Mouse (Mus musculus): ENCODE results near the gene Zfp865. TPM values are rescaled to one million over a fixed set of nuclear protein-coding genes. Genes with fewer than 3 reads are reported as not detected.

Zfp865 gene
- polyA plus RNA-seq, 1 experiment from 2014 or later, result 5.9 TPM

GRCm38 (mm10) chr7:5080010-5080751 is 60.0 kb downstream of the Zfp865 start, which contains the start of gene Epn1:
Epn1 (plus strand) TSS chr7:5080235.
- peak; percentile 98 for DNase-seq (ENCODE audit: low spot score)

GRCm38 (mm10) chr7:5080815-5081214 is 60.6 kb downstream of the Zfp865 start:
- no peak for DNase-seq (ENCODE audit: low spot score)

GRCm38 (mm10) chr7:5081241-5081640 is 61.1 kb downstream of the Zfp865 start:
- no peak for DNase-seq (ENCODE audit: low spot score)

- no peak for DNase-seq (ENCODE audit: low spot score)
Observed at GRCm38 (mm10) chr7:5081939-5082338, 61.8 kb downstream of the Zfp865 start.

- DNase-seq (ENCODE audit: low spot score), result no peak
Observed at GRCm38 (mm10) chr7:5083325-5084105, 63.3 kb downstream of the Zfp865 start.

- DNase-seq (ENCODE audit: low spot score), result no peak
Observed at GRCm38 (mm10) chr7:5085512-5085911, 65.3 kb downstream of the Zfp865 start.

Other genes starting within 250 kb of the Zfp865 start
- gene Fam71e2, start 249.1 kb upstream of the Zfp865 start, polyA plus RNA-seq (2015; fragmentation: Nextera tagmentation; extraction: Ambion mirVana), result not detected in 2 replicates
- gene Il11, start 237.5 kb upstream of the Zfp865 start, polyA plus RNA-seq (2015; fragmentation: Nextera tagmentation; extraction: Ambion mirVana), result 0.13 and 0.30 TPM in 2 replicates
- 0.23 TPM in 1 of 2 replicates, not detected in the other for gene Tmem190, start 237.4 kb upstream of the Zfp865 start, polyA plus RNA-seq (2015; fragmentation: Nextera tagmentation; extraction: Ambion mirVana)
- 9.6 and 11.7 TPM in 2 replicates for gene Tmem238, start 230.7 kb upstream of the Zfp865 start, polyA plus RNA-seq (2015; fragmentation: Nextera tagmentation; extraction: Ambion mirVana)
- gene Rpl28, start 227.5 kb upstream of the Zfp865 start, polyA plus RNA-seq (2015; fragmentation: Nextera tagmentation; extraction: Ambion mirVana), result 546 and 590 TPM in 2 replicates
- gene Ube2s, start 207.8 kb upstream of the Zfp865 start, polyA plus RNA-seq (2015; fragmentation: Nextera tagmentation; extraction: Ambion mirVana), result 413 and 414 TPM in 2 replicates
- not detected in 2 replicates for gene Shisa7, start 175.7 kb upstream of the Zfp865 start, polyA plus RNA-seq (2015; fragmentation: Nextera tagmentation; extraction: Ambion mirVana)
- 19.9 and 22.0 TPM in 2 replicates for gene Isoc2b, start 150.1 kb upstream of the Zfp865 start, polyA plus RNA-seq (2015; fragmentation: Nextera tagmentation; extraction: Ambion mirVana)
- 0.72 and 0.81 TPM in 2 replicates for gene Isoc2a, start 143.2 kb upstream of the Zfp865 start, polyA plus RNA-seq (2015; fragmentation: Nextera tagmentation; extraction: Ambion mirVana)
- 0.10 TPM in 2 replicates for gene Gm36210, start 113.9 kb upstream of the Zfp865 start, polyA plus RNA-seq (2015; fragmentation: Nextera tagmentation; extraction: Ambion mirVana)
- 2.7 and 3.1 TPM in 2 replicates for gene Zfp628, start 105.2 kb upstream of the Zfp865 start, polyA plus RNA-seq (2015; fragmentation: Nextera tagmentation; extraction: Ambion mirVana)
- gene Nat14, start 98.3 kb upstream of the Zfp865 start, polyA plus RNA-seq (2015; fragmentation: Nextera tagmentation; extraction: Ambion mirVana), result 0.22 and 0.60 TPM in 2 replicates
- 0.07 and 0.19 TPM in 2 replicates for gene Ssc5d, start 94.6 kb upstream of the Zfp865 start, polyA plus RNA-seq (2015; fragmentation: Nextera tagmentation; extraction: Ambion mirVana)
- gene Sbk2, start 56.0 kb upstream of the Zfp865 start, polyA plus RNA-seq (2015; fragmentation: Nextera tagmentation; extraction: Ambion mirVana), result 0.09 and 0.21 TPM in 2 replicates
- gene Sbk3, start 49.2 kb upstream of the Zfp865 start, polyA plus RNA-seq (2015; fragmentation: Nextera tagmentation; extraction: Ambion mirVana), result not detected in 2 replicates
- gene Zfp579, start 24.2 kb upstream of the Zfp865 start, polyA plus RNA-seq (2015; fragmentation: Nextera tagmentation; extraction: Ambion mirVana), result 18.7 and 22.3 TPM in 2 replicates
- gene Zfp524, start 6.0 kb upstream of the Zfp865 start, polyA plus RNA-seq (2015; fragmentation: Nextera tagmentation; extraction: Ambion mirVana), result 14.9 and 18.2 TPM in 2 replicates
- 32.3 and 33.5 TPM in 2 replicates for gene Fiz1, start 5.7 kb upstream of the Zfp865 start, polyA plus RNA-seq (2015; fragmentation: Nextera tagmentation; extraction: Ambion mirVana)
- 2.9 and 5.4 TPM in 2 replicates for gene Gm44973, start 4.9 kb upstream of the Zfp865 start, polyA plus RNA-seq (2015; fragmentation: Nextera tagmentation; extraction: Ambion mirVana)
- 0.27 TPM in 1 of 2 replicates, not detected in the other for gene Ccdc106, start 177 bp downstream of the Zfp865 start, polyA plus RNA-seq (2015; fragmentation: Nextera tagmentation; extraction: Ambion mirVana)
- not detected in 2 replicates for gene 4632433K11Rik, start 13.7 kb downstream of the Zfp865 start, polyA plus RNA-seq (2015; fragmentation: Nextera tagmentation; extraction: Ambion mirVana)
- 3.8 and 4.4 TPM in 2 replicates for gene Zfp784, start 18.1 kb downstream of the Zfp865 start, polyA plus RNA-seq (2015; fragmentation: Nextera tagmentation; extraction: Ambion mirVana)
- 15.2 and 15.4 TPM in 2 replicates for gene Zfp580, start 31.2 kb downstream of the Zfp865 start, polyA plus RNA-seq (2015; fragmentation: Nextera tagmentation; extraction: Ambion mirVana)
- 131 and 138 TPM in 2 replicates for gene U2af2, start 41.8 kb downstream of the Zfp865 start, polyA plus RNA-seq (2015; fragmentation: Nextera tagmentation; extraction: Ambion mirVana)
- gene Epn1, start 59.9 kb downstream of the Zfp865 start, polyA plus RNA-seq (2015; fragmentation: Nextera tagmentation; extraction: Ambion mirVana), result 42.6 and 44.8 TPM in 2 replicates
- gene Rfpl4, start 96.6 kb downstream of the Zfp865 start, polyA plus RNA-seq (2015; fragmentation: Nextera tagmentation; extraction: Ambion mirVana), result not detected in 2 replicates
- 0.13 and 0.40 TPM in 2 replicates for gene Rasl2-9, start 105.6 kb downstream of the Zfp865 start, polyA plus RNA-seq (2015; fragmentation: Nextera tagmentation; extraction: Ambion mirVana)
- gene Vmn1r55, start 129.3 kb downstream of the Zfp865 start, polyA plus RNA-seq (2015; fragmentation: Nextera tagmentation; extraction: Ambion mirVana), result not detected in 2 replicates
- gene Vmn1r56, start 176.4 kb downstream of the Zfp865 start, polyA plus RNA-seq (2015; fragmentation: Nextera tagmentation; extraction: Ambion mirVana), result not detected in 2 replicates
- not detected in 2 replicates for gene Vmn1r57, start 198.1 kb downstream of the Zfp865 start, polyA plus RNA-seq (2015; fragmentation: Nextera tagmentation; extraction: Ambion mirVana)

Measured in thymus, postnatal 0 days (tissue).